Mouse (Mus musculus) CH12.LX (cell line): Measurements from ENCODE around the gene Arnt. TPM values are rescaled to one million over a fixed set of nuclear protein-coding genes. Genes with fewer than 3 reads are reported as not detected.
"Not testable (repeated sequence)": the region's sequence is repeated elsewhere in the genome, so short reads cannot be mapped to it uniquely, and the experiment has no call there.

Experiments used
- DNase-seq: peaks from one replicate; pipeline ENCODE4 v3.0.0-alpha.2; 2013; ENCODE audit errors: extremely low read depth
- H3K27ac ChIP-seq: 2 replicates; pipeline ENCODE4 v1.5.1; 2012; ENCODE audit warnings: low read depth, mild to moderate bottlenecking, control low read depth, moderate library complexity; ENCODE audit not compliant: insufficient read depth
- H3K27me3 ChIP-seq: replicated peaks from 2 replicates; pipeline ENCODE3; 2012; ENCODE audit warnings: inconsistent platforms
- H3K36me3 ChIP-seq, 2 experiments: replicated peaks in 1 of 2; 2 replicates each; pipeline versions ENCODE3 to v1.6.1; 2012; ENCODE audit warnings: inconsistent platforms in 1 of 2, low read length in 1 of 2, mild to moderate bottlenecking in 1 of 2, mixed read lengths in 1 of 2, moderate library complexity in 1 of 2; ENCODE audit not compliant: control insufficient read depth in 1 of 2, insufficient read depth in 1 of 2
- H3K4me1 ChIP-seq, 2 experiments: 2 replicates each; pipeline ENCODE4 v1.6.1; 2012; ENCODE audit warnings: inconsistent platforms in 1 of 2, moderate library complexity in 1 of 2; ENCODE audit not compliant: insufficient read depth in 2 of 2, control insufficient read depth in 1 of 2
- H3K4me2 ChIP-seq: 2 replicates; pipeline ENCODE4 v1.6.1; 2012; ENCODE audit warnings: low read depth, mild to moderate bottlenecking, control low read depth; ENCODE audit not compliant: poor library complexity, insufficient read depth, severe bottlenecking
- H3K4me3 ChIP-seq, 3 experiments: fragments of 150-350 bp in 1 of 3; sonication (generic) in 1 of 3; replicated peaks in 1 of 3; 2 replicates each; pipeline versions ENCODE3 to v1.5.1; 2011 to 2012; ENCODE audit warnings: low read depth in 2 of 3, low read length in 2 of 3, mild to moderate bottlenecking in 2 of 3, moderate library complexity in 2 of 3, control low read depth in 1 of 3, improper control_type of control experiment in 1 of 3, inconsistent platforms in 1 of 3, mixed read lengths in 1 of 3; ENCODE audit not compliant: poor library complexity in 1 of 3
- H3K79me2 ChIP-seq: replicated peaks from 2 replicates; pipeline ENCODE4 v1.6.1; 2012; ENCODE audit warnings: mild to moderate bottlenecking, moderate library complexity; ENCODE audit not compliant: control insufficient read depth, poor library complexity, insufficient read depth, severe bottlenecking; ENCODE audit errors: extremely low read depth
- H3K9ac ChIP-seq: 2 replicates; pipeline ENCODE4 v1.6.1; 2012; ENCODE audit warnings: low read depth, mild to moderate bottlenecking, control low read depth, moderate library complexity; ENCODE audit not compliant: insufficient read depth
- H3K9me3 ChIP-seq: replicated peaks from 2 replicates; pipeline ENCODE3; 2012; ENCODE audit warnings: low read length, inconsistent platforms, mixed read lengths
- BHLHE40 ChIP-seq: IDR thresholded peaks from 2 replicates; pipeline ENCODE4 v1.6.1; 2011; ENCODE audit warnings: mild to moderate bottlenecking, low read depth, low read length, improper control_type of control experiment
- E2F4 ChIP-seq: IDR thresholded peaks from 2 replicates; pipeline ENCODE4 v1.6.1; 2011; ENCODE audit warnings: low read depth, low read length, improper control_type of control experiment; ENCODE audit not compliant: insufficient replicate concordance
- ELF1 ChIP-seq: IDR thresholded peaks from 2 replicates; pipeline ENCODE4 v1.6.1; 2014; ENCODE audit warnings: low read depth, mild to moderate bottlenecking, inconsistent platforms, low read length, improper control_type of control experiment
- EP300 ChIP-seq: IDR thresholded peaks from 2 replicates; pipeline ENCODE4 v1.6.1; 2011; ENCODE audit warnings: low read length, improper control_type of control experiment
- GABPA ChIP-seq: IDR thresholded peaks from 2 replicates; pipeline ENCODE4 v1.6.1; 2012; ENCODE audit warnings: low read depth, low read length, improper control_type of control experiment, inconsistent platforms; ENCODE audit not compliant: insufficient replicate concordance
- IRF4 ChIP-seq: IDR thresholded peaks from 2 replicates; pipeline ENCODE4 v1.6.1; 2014; ENCODE audit warnings: low read depth, mild to moderate bottlenecking, inconsistent platforms, low read length, improper control_type of control experiment
- JUN ChIP-seq: IDR thresholded peaks from 2 replicates; pipeline ENCODE4 v1.6.1; 2011; ENCODE audit warnings: low read depth, mild to moderate bottlenecking, low read length, improper control_type of control experiment, moderate library complexity; ENCODE audit not compliant: insufficient read depth
- KAT2A ChIP-seq: IDR thresholded peaks from 2 replicates; pipeline ENCODE4 v1.6.1; 2012; ENCODE audit warnings: low read length, improper control_type of control experiment, inconsistent platforms; ENCODE audit not compliant: insufficient replicate concordance
- MAX ChIP-seq: IDR thresholded peaks from 2 replicates; pipeline ENCODE4 v1.6.1; 2011; ENCODE audit warnings: low read length, improper control_type of control experiment
- MEF2A ChIP-seq: IDR thresholded peaks from 2 replicates; pipeline ENCODE4 v1.6.1; 2014; ENCODE audit warnings: low read depth, mild to moderate bottlenecking, inconsistent platforms, low read length, improper control_type of control experiment, borderline replicate concordance
- NELFE ChIP-seq: IDR thresholded peaks from 2 replicates; pipeline ENCODE4 v1.6.1; 2011; ENCODE audit warnings: low read depth, low read length, improper control_type of control experiment
- NRF1 ChIP-seq: IDR thresholded peaks from 2 replicates; pipeline ENCODE4 v1.6.1; 2014; ENCODE audit warnings: low read depth, mild to moderate bottlenecking, inconsistent platforms, low read length, improper control_type of control experiment, moderate library complexity
- POLR2A ChIP-seq: IDR thresholded peaks from 2 replicates; pipeline ENCODE4 v1.6.1; 2011; ENCODE audit warnings: low read depth, mild to moderate bottlenecking, improper control_type of control experiment, low read length
- TBP ChIP-seq: conservative IDR thresholded peaks from 2 replicates; pipeline ENCODE4 v1.6.1; 2011; ENCODE audit warnings: low read depth, low read length, improper control_type of control experiment
- UBTF ChIP-seq: IDR thresholded peaks from 2 replicates; pipeline ENCODE4 v1.6.1; 2012; ENCODE audit warnings: low read depth, mild to moderate bottlenecking, inconsistent platforms, low read length, improper control_type of control experiment, moderate library complexity
- ZMIZ1 ChIP-seq: IDR thresholded peaks from 2 replicates; pipeline ENCODE4 v1.6.1; 2012; ENCODE audit warnings: low read depth, mild to moderate bottlenecking, inconsistent platforms, low read length, improper control_type of control experiment
- ZNF384 ChIP-seq: IDR thresholded peaks from 2 replicates; pipeline ENCODE4 v1.6.1; 2012; ENCODE audit warnings: low read depth, low read length, improper control_type of control experiment, inconsistent platforms
- dilution Hi-C: fragments of 300-500 bp; cut with MboI; formaldehyde crosslinking; loops from 2 replicates; pipeline ENCODE4 v1.14.3; 2020; ENCODE audit warnings: low sequenced_read_pairs; ENCODE audit not compliant: extremely low pct_unique_long_range_greater_than_20kb, extremely low pct_ligation_motif_present
- in situ Hi-C: fragments of 300-500 bp; cut with MboI; formaldehyde crosslinking; loops from 3 replicates; pipeline ENCODE4 v1.14.3; 2019; ENCODE audit warnings: low sequenced_read_pairs, low pct_ligation_motif_present, low pct_unique_long_range_greater_than_20kb, mixed read lengths
- polyA plus RNA-seq: library from polyadenylated mRNA; unstranded; fragments of >175 nt; gene quantifications from 2 replicates; pipeline ENCODE4 v1.2.1, GENCODE M21; 2012; ENCODE audit warnings: low read depth; ENCODE audit not compliant: insufficient read length
- total RNA-seq, 2 experiments: library from RNA; depleted of rRNA; stranded (reverse); fragments of 300-350 nt in 1 of 2; fragments of >200 nt in 1 of 2; gene quantifications; 2 replicates each; pipeline ENCODE4 v1.2.3; 2012 to 2014

The Arnt gene
- total and polyA plus RNA-seq, 3 experiments: 12.4 to 27.7 (median 13.2) TPM

DNA sequence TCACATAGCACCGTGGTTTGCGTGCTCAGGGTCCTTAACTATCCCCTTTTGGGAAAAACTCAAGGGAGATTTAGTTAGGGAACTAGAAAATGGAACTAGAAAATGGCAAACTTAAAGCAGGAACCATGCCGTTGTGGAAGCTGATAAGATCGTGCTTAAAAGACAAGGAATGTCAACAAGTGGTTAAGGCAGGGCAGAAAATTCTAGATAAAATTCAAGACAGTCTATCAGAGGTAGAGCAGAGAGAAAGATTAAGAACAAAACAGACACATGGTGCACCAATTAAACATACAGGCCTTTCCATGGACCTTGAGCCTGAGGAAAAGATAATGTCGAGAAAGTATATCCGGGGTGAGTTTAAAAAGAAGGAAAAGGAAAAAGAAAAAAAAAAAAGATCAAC, 16.3 kb upstream of the Arnt start:
- Histone ChIP-seq H3K4me3 (no peak overlapping the region), H3K27ac (no peak overlapping the region), H3K27me3 (no peaks in the 10 kb centered on the region), H3K9me3 (no peaks in the 10 kb centered on the region), H3K9ac (no peak overlapping the region), H3K4me1 (no peaks in the 10 kb centered on the region), H3K4me2 (no peak overlapping the region), H3K36me3 (no peaks in the 10 kb centered on the region), H3K79me2 (no peaks in the 10 kb centered on the region)
- TF ChIP-seq MEF2A (no peak), IRF4 (no peak), JUN (no peak), KAT2A (no peak), ELF1 (no peak), ZMIZ1 (no peak), POLR2A (no peak), E2F4 (no peak), MAX (no peak), TBP (no peak), EP300 (no peak), GABPA (no peak), NELFE (no peak), UBTF (no peak), BHLHE40 (no peak), NRF1 (no peak), ZNF384 (no peak)
- in situ Hi-C loops (no loop called here), dilution Hi-C loops (no loop called here)
- no peak for DNase-seq

DNA sequence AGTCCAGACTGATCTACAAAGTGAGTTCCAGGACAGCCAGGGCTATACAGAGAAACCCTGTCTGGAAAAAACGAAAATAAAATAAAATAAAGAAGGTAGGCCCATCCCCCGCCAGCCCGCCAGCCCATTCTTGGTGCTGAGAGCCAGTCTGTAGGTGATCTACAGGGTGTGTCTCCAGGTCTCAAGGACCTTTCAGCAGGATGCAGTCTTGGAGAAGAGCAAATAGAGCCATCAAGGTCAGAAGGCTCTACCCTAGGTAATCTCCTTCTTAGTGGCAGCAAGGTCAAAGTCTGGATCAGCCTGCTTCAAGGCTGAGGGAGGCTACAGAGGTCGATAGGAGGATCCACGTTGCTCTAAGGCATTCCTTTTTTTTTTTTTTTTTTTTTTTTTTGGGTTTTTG, 7.7 kb upstream of the Arnt start:
- dilution Hi-C loops, H3K79me2 ChIP-seq, H3K4me1 ChIP-seq, H3K9ac ChIP-seq, in situ Hi-C loops, H3K9me3 ChIP-seq, DNase-seq, H3K27ac ChIP-seq, H3K4me2 ChIP-seq, H3K27me3 ChIP-seq, H3K36me3 ChIP-seq, H3K4me3 ChIP-seq: not testable (repeated sequence)

DNA sequence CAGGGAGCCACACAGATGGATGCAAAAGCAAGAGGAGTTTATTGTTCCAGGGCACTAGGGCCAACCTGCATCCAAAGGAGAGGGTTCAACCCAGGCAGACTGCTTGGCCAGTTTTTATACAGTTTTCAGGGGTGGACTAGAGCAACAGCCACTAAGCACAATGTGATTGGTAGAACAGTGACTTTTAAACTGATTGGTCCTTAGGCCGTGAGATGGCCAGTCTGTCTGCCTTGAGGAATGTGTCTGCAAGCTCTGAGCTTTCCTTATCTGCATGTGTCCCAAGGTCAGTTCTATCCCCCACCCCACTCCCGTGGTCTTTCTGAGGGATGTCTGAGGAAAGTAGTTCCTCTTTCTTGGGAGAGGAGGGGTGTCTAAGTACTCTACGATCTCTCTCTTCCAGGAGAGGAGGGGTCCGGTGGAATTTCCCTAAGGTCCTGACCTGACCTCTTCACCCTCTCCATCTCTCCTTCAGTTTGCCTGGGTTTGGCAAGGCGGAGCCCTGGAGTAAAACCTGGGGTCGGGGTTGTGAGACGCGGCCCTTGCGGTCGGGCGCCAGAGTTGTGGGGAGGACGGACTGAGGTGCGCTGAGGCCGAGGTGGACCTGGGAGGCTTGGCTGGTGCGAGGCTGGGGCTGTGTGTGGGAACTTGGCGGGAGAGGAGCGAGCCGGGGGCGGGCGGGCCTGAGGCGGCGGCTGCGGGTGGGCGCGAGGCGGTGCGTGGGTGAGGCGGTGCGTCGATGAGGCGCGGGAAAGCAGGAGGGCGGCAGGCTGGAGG, 6.9 kb upstream of the Arnt start:
- H3K9ac ChIP-seq: not testable (repeated sequence)

DNA sequence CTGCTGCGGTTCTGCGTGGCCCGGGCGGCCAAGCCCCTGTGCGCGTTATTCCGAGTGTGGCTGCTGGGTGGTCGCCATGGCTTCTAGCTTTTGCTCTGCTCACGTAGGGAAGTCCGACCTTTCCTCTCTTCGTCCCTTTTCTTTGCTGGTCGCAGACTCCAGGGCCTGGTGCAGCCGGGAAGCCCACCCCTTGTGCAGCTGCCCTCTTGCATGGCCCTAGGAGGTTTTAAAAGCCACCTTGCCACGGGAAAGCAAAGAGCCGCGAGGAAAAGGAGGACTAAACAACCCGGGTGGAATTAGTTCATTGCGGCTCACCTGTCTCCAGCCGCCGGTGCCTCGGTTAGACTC, 6.3 kb upstream of the Arnt start:
- dilution Hi-C loops, H3K27ac ChIP-seq, DNase-seq, H3K27me3 ChIP-seq, H3K4me1 ChIP-seq, H3K9ac ChIP-seq, H3K4me2 ChIP-seq, H3K9me3 ChIP-seq, H3K36me3 ChIP-seq, in situ Hi-C loops, H3K79me2 ChIP-seq: not testable (repeated sequence)
- peak overlapping the region in 1 of 3 experiments; percentile 40 for H3K4me3 ChIP-seq

More for the DNA sequence above, 6.9 kb upstream of the Arnt start:
- H3K9me3 ChIP-seq, H3K4me2 ChIP-seq, H3K36me3 ChIP-seq, DNase-seq, H3K4me1 ChIP-seq, H3K79me2 ChIP-seq, H3K27me3 ChIP-seq, in situ Hi-C loops, dilution Hi-C loops, H3K4me3 ChIP-seq, H3K27ac ChIP-seq: not testable (repeated sequence)
